Mouse (Mus musculus) macrophage (primary cell): ENCODE data around the gene Bst1. TPM values are rescaled to one million over a fixed set of nuclear protein-coding genes. Genes with fewer than 3 reads are reported as not detected.
A peak's percentile ranks its signal among the peaks of the same experiment; 100 is the strongest.

Experiments used
- H3K27ac ChIP-seq: fragments of 350-480 bp; formaldehyde crosslinking; 2 replicates; pipeline ENCODE4 v1.9.0; 2021
- H3K36me3 ChIP-seq: fragments of 350-480 bp; formaldehyde crosslinking; 2 replicates; pipeline ENCODE4 v1.9.0; 2021; ENCODE audit errors: inconsistent target
- H3K4me3 ChIP-seq: fragments of 350-480 bp; formaldehyde crosslinking; 2 replicates; pipeline ENCODE4 v1.9.0; 2021; ENCODE audit errors: inconsistent target
- H3K79me2 ChIP-seq: fragments of 350-480 bp; formaldehyde crosslinking; 2 replicates; pipeline ENCODE4 v1.9.0; 2021; ENCODE audit errors: inconsistent target
- WGBS: methylation state at CpG from one replicate; pipeline ENCODE4 v1.1.7; 2026; ENCODE audit warnings: inconsistent platforms; ENCODE audit not compliant: missing documents; 5-methylcytosine and 5-hydroxymethylcytosine counted together
- polyA plus RNA-seq: library from polyadenylated mRNA; stranded (reverse); fragments of 250-400 nt; gene quantifications from 3 replicates; pipeline ENCODE4 v1.2.4, GENCODE M21; 2018; ENCODE audit warnings: inconsistent platforms
- total RNA-seq, 78 experiments: library from RNA; depleted of rRNA; stranded (reverse); fragments of 250-400 nt; gene quantifications; 1 replicate in 9 of 78; 2 replicates in 24 of 78; 3 replicates in 43 of 78; 4 replicates in 2 of 78; pipeline ENCODE4 v1.2.4; 2018; ENCODE audit warnings: inconsistent platforms in 56 of 78

Gene Bst1
- total RNA-seq (2018; cell fraction: chromatin; rRNA removed), result 1 to 10 TPM in 12 of 26 experiments, under 1 TPM in 4, not detected in 10; 0.48 to 4.8 (median 1.8) TPM
- 10 to 100 TPM in 3 of 26 experiments, 1 to 10 TPM in 22, under 1 TPM in 1; 0.75 to 14.0 (median 3.3) TPM for total RNA-seq (2018; cell fraction: cytosol; rRNA removed)
- 10 to 100 TPM in 3 of 26 experiments, 1 to 10 TPM in 18, under 1 TPM in 5; 0.52 to 13.9 (median 3.3) TPM for total RNA-seq (2018; cell fraction: nucleus; rRNA removed)
- polyA plus RNA-seq, result 0.93 to 2.5 TPM (median 1.3 TPM) in 3 replicates

GRCm38 (mm10) chr5:43818695-43819094, at the start of gene Bst1:
Gene Bst1 (plus strand): TSS chr5:43818885.
- 55% methylated on average over 11 of the region's 12 CpGs for WGBS
- H3K36me3 ChIP-seq, result no peaks in the 10 kb centered on the region
- no peak within 1 kb of the TSS for H3K4me3 ChIP-seq
- no peak within 1 kb of the TSS for H3K27ac ChIP-seq
- H3K79me2 ChIP-seq, result no peaks in the 10 kb centered on the region

GRCm38 (mm10) chr5:43770618-43771354, 47.9 kb upstream of the Bst1 start:
- H3K27ac ChIP-seq, result peak overlapping the region; percentile 70

GRCm38 (mm10) chr5:43771555-43771954, 47.1 kb upstream of the Bst1 start:
- H3K36me3 ChIP-seq, result peaks cover 23% of the 10 kb centered on the region
- WGBS, result 45% methylated on average over 3 of the region's 3 CpGs
- H3K27ac ChIP-seq, result peak overlapping the region; percentile 70
- H3K4me3 ChIP-seq, result no peak overlapping the region
- H3K79me2 ChIP-seq, result peaks cover 76% of the 10 kb centered on the region

More at GRCm38 (mm10) chr5:43770618-43771354, 47.9 kb upstream of the Bst1 start:
- peaks cover 27% of the 10 kb centered on the region for H3K36me3 ChIP-seq
- no peak overlapping the region for H3K4me3 ChIP-seq
- H3K79me2 ChIP-seq, result peaks cover 69% of the 10 kb centered on the region
- WGBS, result 32% methylated on average over 3 of the region's 3 CpGs

GRCm38 (mm10) chr5:43776407-43776806, 42.3 kb upstream of the Bst1 start:
- peaks cover 100% of the 10 kb centered on the region for H3K79me2 ChIP-seq
- no peak overlapping the region for H3K4me3 ChIP-seq
- no peaks in the 10 kb centered on the region for H3K36me3 ChIP-seq
- no peak overlapping the region for H3K27ac ChIP-seq

GRCm38 (mm10) chr5:43776993-43777392, 41.7 kb upstream of the Bst1 start:
- H3K79me2 ChIP-seq, result peaks cover 95% of the 10 kb centered on the region
- H3K4me3 ChIP-seq, result no peak overlapping the region
- no peaks in the 10 kb centered on the region for H3K36me3 ChIP-seq
- no peak overlapping the region for H3K27ac ChIP-seq
- 56% methylated on average over 1 of the region's 1 CpGs for WGBS

GRCm38 (mm10) chr5:43778583-43778982, 40.1 kb upstream of the Bst1 start:
- Histone ChIP-seq H3K36me3 (no peaks in the 10 kb centered on the region), H3K4me3 (no peak overlapping the region), H3K27ac (no peak overlapping the region), H3K79me2 (peaks cover 79% of the 10 kb centered on the region)
- 94% methylated on average over 3 of the region's 3 CpGs for WGBS

GRCm38 (mm10) chr5:43781423-43781976, 37.2 kb upstream of the Bst1 start:
- Histone ChIP-seq H3K4me3 (peak overlapping the region; percentile 76), H3K36me3 (no peaks in the 10 kb centered on the region), H3K79me2 (peaks cover 50% of the 10 kb centered on the region), H3K27ac (no peak overlapping the region)
- under 1% methylated on average over 56 of the region's 61 CpGs for WGBS

GRCm38 (mm10) chr5:43781977-43782930, 36.4 kb upstream of the Bst1 start:
- Histone ChIP-seq H3K27ac (peak overlapping the region; percentile 48), H3K36me3 (no peaks in the 10 kb centered on the region), H3K79me2 (peaks cover 42% of the 10 kb centered on the region), H3K4me3 (peak overlapping the region; percentile 7; the same call in 1 of the 2 replicates)
- 5% methylated on average over 81 of the region's 82 CpGs for WGBS

- H3K4me3 ChIP-seq, result no peak overlapping the region
- H3K27ac ChIP-seq, result no peak overlapping the region
- no peaks in the 10 kb centered on the region for H3K36me3 ChIP-seq
- WGBS, result 80% methylated on average over 2 of the region's 2 CpGs
- H3K79me2 ChIP-seq, result peaks cover 25% of the 10 kb centered on the region
Observed at GRCm38 (mm10) chr5:43783996-43784395, 34.7 kb upstream of the Bst1 start.

- Histone ChIP-seq H3K79me2 (no peaks in the 10 kb centered on the region), H3K36me3 (no peaks in the 10 kb centered on the region), H3K4me3 (no peak overlapping the region), H3K27ac (peak overlapping the region; percentile 15; the same call in 1 of the 2 replicates)
- WGBS, result 68% methylated on average over 4 of the region's 4 CpGs
Observed at GRCm38 (mm10) chr5:43786607-43787006, 32.1 kb upstream of the Bst1 start.

- no peak overlapping the region for H3K4me3 ChIP-seq
- no peaks in the 10 kb centered on the region for H3K79me2 ChIP-seq
- peak overlapping the region; percentile 38 for H3K27ac ChIP-seq
- H3K36me3 ChIP-seq, result no peaks in the 10 kb centered on the region
- WGBS, result 29% methylated on average over 9 of the region's 9 CpGs
Observed at GRCm38 (mm10) chr5:43787976-43788752, 30.5 kb upstream of the Bst1 start.

GRCm38 (mm10) chr5:43792354-43792753, 26.3 kb upstream of the Bst1 start:
- no peak overlapping the region for H3K27ac ChIP-seq
- no peaks in the 10 kb centered on the region for H3K36me3 ChIP-seq
- 79% methylated on average over 2 of the region's 5 CpGs for WGBS
- H3K79me2 ChIP-seq, result no peaks in the 10 kb centered on the region
- no peak overlapping the region for H3K4me3 ChIP-seq

GRCm38 (mm10) chr5:43799530-43799929, 19.2 kb upstream of the Bst1 start:
- Histone ChIP-seq H3K4me3 (no peak overlapping the region), H3K79me2 (no peaks in the 10 kb centered on the region), H3K27ac (no peak overlapping the region), H3K36me3 (no peaks in the 10 kb centered on the region)
- whole genome bisulfite sequencing, result 21% methylated on average over 5 of the region's 5 CpGs

- H3K36me3 ChIP-seq, result no peaks in the 10 kb centered on the region
- 100% methylated on average over 1 of the region's 1 CpGs for WGBS
- H3K79me2 ChIP-seq, result no peaks in the 10 kb centered on the region
- no peak overlapping the region for H3K4me3 ChIP-seq
- no peak overlapping the region for H3K27ac ChIP-seq
Observed at GRCm38 (mm10) chr5:43800700-43801099, 18.0 kb upstream of the Bst1 start.
